Mouse (Mus musculus): ENCODE measurements at regions not wholly inside any gene's neighbourhood (a gene's known extent, or its start where the extent isn't known, plus 50 kb on each side); places are given as distances from the start of the nearest gene placed in this dataset.

- TF ChIP-seq CTCF (IDR thresholded peaks at IDR 0.05; ENCODE audit: borderline replicate concordance, control insufficient read depth, extremely low read depth, insufficient read depth, low read length, poor library complexity), result no peak
- TF ChIP-seq POLR2A (IDR thresholded peaks at IDR 0.05; ENCODE audit: control insufficient read depth, extremely low read depth, insufficient read depth, low read length, poor library complexity), result no peak
- DNase-seq, result no peak
- Histone ChIP-seq H3K27me3 (ENCODE audit: control insufficient read depth, insufficient read depth, low read length) (no peaks in the 10 kb centered on the region), H3K4me1 (replicated peaks; ENCODE audit: control insufficient read depth, insufficient read depth, low read length) (0 out of 2 replicates have a peak, but pooled peaks cover 3% of the 10 kb centered on the region), H3K36me3 (ENCODE audit: control insufficient read depth, insufficient read depth, low read length) (no peaks in the 10 kb centered on the region), H3K4me3 (ENCODE audit: control insufficient read depth, insufficient read depth, low read length) (no peak overlapping the region), H3K27ac (ENCODE audit: control insufficient read depth, insufficient read depth, low read length) (no peak overlapping the region)
- WGBS, result 40% methylated on average over 13 of the region's 13 CpGs
Observed at GRCm38 (mm10) chr16:93423174-93423573, 180.7 kb downstream of the Setd4 start.

GRCm38 (mm10) chr16:93422221-93422620 lies 181.6 kb downstream of the Setd4 start:
- Histone ChIP-seq H3K27me3 (ENCODE audit: control insufficient read depth, insufficient read depth, low read length) (no peaks in the 10 kb centered on the region), H3K27ac (ENCODE audit: control insufficient read depth, insufficient read depth, low read length) (no peak overlapping the region)
- no peak for DNase-seq

GRCm38 (mm10) chr16:93418246-93418645 lies 185.6 kb downstream of the Setd4 start:
- TF ChIP-seq POLR2A (IDR thresholded peaks at IDR 0.05; ENCODE audit: control insufficient read depth, extremely low read depth, insufficient read depth, low read length, poor library complexity) (no peak), CTCF (IDR thresholded peaks at IDR 0.05; ENCODE audit: borderline replicate concordance, control insufficient read depth, extremely low read depth, insufficient read depth, low read length, poor library complexity) (no peak)
- DNase-seq, result no peak
- Histone ChIP-seq H3K4me1 (replicated peaks; ENCODE audit: control insufficient read depth, insufficient read depth, low read length) (no peaks in the 10 kb centered on the region), H3K4me3 (ENCODE audit: control insufficient read depth, insufficient read depth, low read length) (no peak overlapping the region), H3K27ac (ENCODE audit: control insufficient read depth, insufficient read depth, low read length) (no peak overlapping the region), H3K27me3 (ENCODE audit: control insufficient read depth, insufficient read depth, low read length) (no peaks in the 10 kb centered on the region), H3K36me3 (ENCODE audit: control insufficient read depth, insufficient read depth, low read length) (no peaks in the 10 kb centered on the region)
- 91% methylated on average over 8 of the region's 8 CpGs for WGBS

More at GRCm38 (mm10) chr16:93422221-93422620, 181.6 kb downstream of the Setd4 start:
- Histone ChIP-seq H3K4me1 (replicated peaks; ENCODE audit: control insufficient read depth, insufficient read depth, low read length) (0 out of 2 replicates have a peak, but pooled peaks cover 3% of the 10 kb centered on the region), H3K36me3 (ENCODE audit: control insufficient read depth, insufficient read depth, low read length) (no peaks in the 10 kb centered on the region), H3K4me3 (ENCODE audit: control insufficient read depth, insufficient read depth, low read length) (no peak overlapping the region)
- 71% methylated on average over 13 of the region's 13 CpGs for WGBS
- TF ChIP-seq POLR2A (IDR thresholded peaks at IDR 0.05; ENCODE audit: control insufficient read depth, extremely low read depth, insufficient read depth, low read length, poor library complexity) (no peak), CTCF (IDR thresholded peaks at IDR 0.05; ENCODE audit: borderline replicate concordance, control insufficient read depth, extremely low read depth, insufficient read depth, low read length, poor library complexity) (no peak)

- no peaks in the 10 kb centered on the region for H3K27me3 ChIP-seq (ENCODE audit: control insufficient read depth, insufficient read depth, low read length)
- no peaks in the 10 kb centered on the region for H3K4me1 ChIP-seq (replicated peaks; ENCODE audit: control insufficient read depth, insufficient read depth, low read length)
- DNase-seq, result no peak
- 95% methylated on average over 8 of the region's 8 CpGs for WGBS
- H3K27ac ChIP-seq (ENCODE audit: control insufficient read depth, insufficient read depth, low read length), result no peak overlapping the region
- no peak for TF ChIP-seq POLR2A (IDR thresholded peaks at IDR 0.05; ENCODE audit: control insufficient read depth, extremely low read depth, insufficient read depth, low read length, poor library complexity)
- no peak overlapping the region for H3K4me3 ChIP-seq (ENCODE audit: control insufficient read depth, insufficient read depth, low read length)
- H3K36me3 ChIP-seq (ENCODE audit: control insufficient read depth, insufficient read depth, low read length), result no peaks in the 10 kb centered on the region
Observed at GRCm38 (mm10) chr16:93417831-93418230, 186.0 kb downstream of the Setd4 start.

GRCm38 (mm10) chr16:93392024-93392675 lies 211.7 kb downstream of the Setd4 start:
- Histone ChIP-seq H3K4me3 (ENCODE audit: control insufficient read depth, insufficient read depth, low read length) (no peak overlapping the region), H3K27ac (ENCODE audit: control insufficient read depth, insufficient read depth, low read length) (no peak overlapping the region), H3K4me1 (replicated peaks; ENCODE audit: control insufficient read depth, insufficient read depth, low read length) (no peaks in the 10 kb centered on the region), H3K27me3 (ENCODE audit: control insufficient read depth, insufficient read depth, low read length) (no peaks in the 10 kb centered on the region), H3K36me3 (ENCODE audit: control insufficient read depth, insufficient read depth, low read length) (no peaks in the 10 kb centered on the region)
- no peak for DNase-seq
- WGBS, result 36% methylated on average over 16 of the region's 16 CpGs
- TF ChIP-seq POLR2A (IDR thresholded peaks at IDR 0.05; ENCODE audit: control insufficient read depth, extremely low read depth, insufficient read depth, low read length, poor library complexity), result no peak
- no peak for TF ChIP-seq CTCF (IDR thresholded peaks at IDR 0.05; ENCODE audit: borderline replicate concordance, control insufficient read depth, extremely low read depth, insufficient read depth, low read length, poor library complexity)

- WGBS, result 84% methylated on average over 11 of the region's 11 CpGs
- DNase-seq, result no peak
- no peaks in the 10 kb centered on the region for H3K4me1 ChIP-seq (replicated peaks; ENCODE audit: control insufficient read depth, insufficient read depth, low read length)
- no peak overlapping the region for H3K27ac ChIP-seq (ENCODE audit: control insufficient read depth, insufficient read depth, low read length)
- no peaks in the 10 kb centered on the region for H3K36me3 ChIP-seq (ENCODE audit: control insufficient read depth, insufficient read depth, low read length)
- H3K27me3 ChIP-seq (ENCODE audit: control insufficient read depth, insufficient read depth, low read length), result no peaks in the 10 kb centered on the region
- no peak overlapping the region for H3K4me3 ChIP-seq (ENCODE audit: control insufficient read depth, insufficient read depth, low read length)
- no peak for TF ChIP-seq CTCF (IDR thresholded peaks at IDR 0.05; ENCODE audit: borderline replicate concordance, control insufficient read depth, extremely low read depth, insufficient read depth, low read length, poor library complexity)
- TF ChIP-seq POLR2A (IDR thresholded peaks at IDR 0.05; ENCODE audit: control insufficient read depth, extremely low read depth, insufficient read depth, low read length, poor library complexity), result no peak
Observed at GRCm38 (mm10) chr16:93387578-93388116, 216.2 kb downstream of the Setd4 start.
